9 mouse cellular contexts compared by ENCODE assay signal in the genomic region with DNA sequence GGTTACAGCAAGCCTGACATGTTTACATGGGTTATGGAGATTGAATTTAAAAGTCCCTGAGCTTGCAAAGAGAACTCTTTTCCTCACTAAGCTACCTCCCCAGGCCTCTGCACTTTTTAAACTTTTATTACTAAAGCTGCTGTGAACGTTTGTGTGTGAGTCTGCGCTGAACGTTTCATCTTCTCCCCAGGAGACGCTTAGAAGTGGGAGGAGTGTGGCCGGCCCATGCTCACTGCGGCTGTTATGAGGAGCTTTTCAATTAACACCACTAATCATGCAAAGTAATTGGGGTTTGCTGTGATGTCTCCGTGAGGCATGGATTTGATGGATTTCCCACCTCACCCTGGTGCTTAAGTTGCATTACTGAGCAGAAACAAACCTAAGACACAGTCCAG. TPM values are rescaled to one million over a fixed set of nuclear protein-coding genes. Genes with fewer than 3 reads are reported as not detected.
A peak's percentile ranks its signal among the peaks of the same experiment; 100 is the strongest.
DNase-seq lines count a peak whose midpoint lies in the region; ATAC-seq and TF ChIP-seq lines count a peak whose summit lies in the region.
"Had no signal": no experiment of that assay in that cellular context is flagged by ENCODE, and none has a peak within 500 bp of the region (broad histone marks: within the 10 kb centered on the region; RNA-seq: fewer than 3 reads in every experiment).

No protein-coding gene starts in this region.

- 48% methylated on average over 7 of the region's 7 CpGs for WGBS in embryonic facial prominence, embryonic 12.5 days
- 55% methylated on average over 7 of the region's 7 CpGs for whole genome bisulfite sequencing in embryonic facial prominence, embryonic 10.5 days
- WGBS in kidney, postnatal 0 days = 11% methylated on average over 7 of the region's 7 CpGs
- WGBS in forebrain, embryonic 15.5 days = 15% methylated on average over 7 of the region's 7 CpGs
- 37% methylated on average over 7 of the region's 7 CpGs for WGBS in midbrain, embryonic 16.5 days

- H3K9me3 ChIP-seq in embryonic facial prominence, embryonic 12.5 days = no peaks in the 10 kb centered on the region
- no peaks in the 10 kb centered on the region for H3K9me3 ChIP-seq in embryonic facial prominence, embryonic 10.5 days
- H3K9me3 ChIP-seq in kidney, postnatal 0 days (replicated peaks; ENCODE audit: low read length) = no peaks in the 10 kb centered on the region
- H3K9me3 ChIP-seq in forebrain, embryonic 15.5 days = no peaks in the 10 kb centered on the region
- no peaks in the 10 kb centered on the region for H3K9me3 ChIP-seq in midbrain, embryonic 16.5 days (replicated peaks; ENCODE audit: control insufficient read depth, low read length, poor library complexity, severe bottlenecking)

- H3K4me3 ChIP-seq in embryonic facial prominence, embryonic 12.5 days = no peak overlapping the region
- H3K4me3 ChIP-seq in embryonic facial prominence, embryonic 10.5 days = no peak overlapping the region
- no peak overlapping the region for H3K4me3 ChIP-seq in kidney, postnatal 0 days (replicated peaks; ENCODE audit: low read depth, low read length)
- no peak overlapping the region for H3K4me3 ChIP-seq in forebrain, embryonic 15.5 days
- no peak overlapping the region for H3K4me3 ChIP-seq in midbrain, embryonic 16.5 days (ENCODE audit: low read depth, low read length)

- no peak for DNase-seq in embryonic facial prominence, embryonic 10.5 days (ENCODE audit: low spot score)
- DNase-seq in kidney, postnatal 0 days (ENCODE audit: low spot score) = no peak
- no peak for DNase-seq in kidney, postnatal 4 days
- no peak for DNase-seq in cerebellum, adult 18-20 months
- no peak for DNase-seq in cerebellum, postnatal 4 days (ENCODE audit: low spot score in 2 of 2)

- no peak for ATAC-seq in embryonic facial prominence, embryonic 12.5 days (ENCODE audit: insufficient number of reproducible peaks, insufficient read depth, low FRiP score, low TSS enrichment)
- ATAC-seq in kidney, postnatal 0 days (replicated peaks; ENCODE audit: low FRiP score, low read depth) = no peak
- ATAC-seq in forebrain, embryonic 15.5 days (replicated peaks) = no peak
- no peak for ATAC-seq in midbrain, embryonic 16.5 days

- no peak for TF ChIP-seq CTCF in kidney, postnatal 0 days (IDR thresholded peaks at IDR 0.05; ENCODE audit: low read depth)

- no peak overlapping the region for H3K9ac ChIP-seq in embryonic facial prominence, embryonic 12.5 days
- no peak overlapping the region for H3K9ac ChIP-seq in kidney, postnatal 0 days (ENCODE audit: low read depth, low read length)
- no peak overlapping the region for H3K9ac ChIP-seq in forebrain, embryonic 15.5 days (replicated peaks)
- H3K9ac ChIP-seq in midbrain, embryonic 16.5 days (ENCODE audit: low read depth, low read length) = no peak overlapping the region

- no peaks in the 10 kb centered on the region for H3K36me3 ChIP-seq in embryonic facial prominence, embryonic 12.5 days
- H3K36me3 ChIP-seq in embryonic facial prominence, embryonic 10.5 days (replicated peaks) = no peaks in the 10 kb centered on the region
- H3K36me3 ChIP-seq in kidney, postnatal 0 days (ENCODE audit: insufficient read depth, low read length) = no peaks in the 10 kb centered on the region
- H3K36me3 ChIP-seq in forebrain, embryonic 15.5 days = no peaks in the 10 kb centered on the region
- no peaks in the 10 kb centered on the region for H3K36me3 ChIP-seq in midbrain, embryonic 16.5 days (ENCODE audit: control insufficient read depth, insufficient read depth, low read length)

- H3K27ac ChIP-seq in embryonic facial prominence, embryonic 12.5 days = no peak overlapping the region
- H3K27ac ChIP-seq in embryonic facial prominence, embryonic 10.5 days (replicated peaks) = no peak overlapping the region
- H3K27ac ChIP-seq in kidney, postnatal 0 days = no peak overlapping the region
- no peak overlapping the region for H3K27ac ChIP-seq in forebrain, embryonic 15.5 days (replicated peaks)
- no peak overlapping the region for H3K27ac ChIP-seq in midbrain, embryonic 16.5 days (ENCODE audit: low read length)

- H3K4me2 ChIP-seq in embryonic facial prominence, embryonic 12.5 days (replicated peaks) = peak overlapping the region; percentile 47
- peak overlapping the region; percentile 64 for H3K4me2 ChIP-seq in kidney, postnatal 0 days (ENCODE audit: low read length)
- H3K4me2 ChIP-seq in forebrain, embryonic 15.5 days (replicated peaks) = peak overlapping the region; percentile 50; the same call in 1 of the 2 replicates
- peak overlapping the region; percentile 0; the same call in 1 of the 2 replicates for H3K4me2 ChIP-seq in midbrain, embryonic 16.5 days (ENCODE audit: low read length)

- H3K27me3 ChIP-seq in embryonic facial prominence, embryonic 12.5 days = no peaks in the 10 kb centered on the region
- no peaks in the 10 kb centered on the region for H3K27me3 ChIP-seq in embryonic facial prominence, embryonic 10.5 days (replicated peaks; ENCODE audit: low read depth, poor library complexity, severe bottlenecking)
- no peaks in the 10 kb centered on the region for H3K27me3 ChIP-seq in kidney, postnatal 0 days (ENCODE audit: insufficient read depth, low read length)
- H3K27me3 ChIP-seq in forebrain, embryonic 15.5 days = no peaks in the 10 kb centered on the region
- H3K27me3 ChIP-seq in midbrain, embryonic 16.5 days (ENCODE audit: control insufficient read depth, insufficient read depth, low read depth, low read length) = no peaks in the 10 kb centered on the region

- H3K4me1 ChIP-seq in embryonic facial prominence, embryonic 12.5 days = peaks cover 6% of the 10 kb centered on the region; the same call in 1 of the 2 replicates
- peaks cover 13% of the 10 kb centered on the region for H3K4me1 ChIP-seq in embryonic facial prominence, embryonic 10.5 days
- H3K4me1 ChIP-seq in kidney, postnatal 0 days (replicated peaks; ENCODE audit: insufficient read depth, low read length) = 0 out of 2 replicates have a peak, but pooled peaks cover 3% of the 10 kb centered on the region
- H3K4me1 ChIP-seq in forebrain, embryonic 15.5 days = peaks cover 9% of the 10 kb centered on the region; the same call in 1 of the 2 replicates
- H3K4me1 ChIP-seq in midbrain, embryonic 16.5 days (ENCODE audit: control insufficient read depth, insufficient read depth, low read length) = peaks cover 7% of the 10 kb centered on the region; the same call in 1 of the 2 replicates

RNA-seq across cellular contexts. Expression of a gene that starts 22.5 kb away (rescaled TPM):
- not detected in 2 replicates for polyA plus RNA-seq in embryonic facial prominence, embryonic 12.5 days (2016; fragmentation: Nextera tagmentation; extraction: Ambion mirVana)
- not detected in 2 replicates for polyA plus RNA-seq in embryonic facial prominence, embryonic 10.5 days (2016; fragmentation: Nextera tagmentation; extraction: Ambion mirVana)
- polyA plus RNA-seq in kidney, postnatal 0 days (2015; fragmentation: Nextera tagmentation; extraction: Ambion mirVana) = not detected in 2 replicates
- not detected in 2 replicates for polyA plus RNA-seq in forebrain, embryonic 15.5 days (2015; fragmentation: Nextera tagmentation; extraction: Ambion mirVana)
- not detected in 2 replicates for polyA plus RNA-seq in midbrain, embryonic 16.5 days (2015; fragmentation: Nextera tagmentation; extraction: Ambion mirVana)
- polyA plus RNA-seq: embryonic facial prominence, embryonic 11.5 days had no signal

RNA-seq across cellular contexts. Expression of a gene that starts 27.2 kb away (rescaled TPM):
- 3.2 and 5.2 TPM in 2 replicates for polyA plus RNA-seq in embryonic facial prominence, embryonic 12.5 days (2016; fragmentation: Nextera tagmentation; extraction: Ambion mirVana)
- polyA plus RNA-seq in embryonic facial prominence, embryonic 10.5 days (2016; fragmentation: Nextera tagmentation; extraction: Ambion mirVana) = 1.1 and 2.7 TPM in 2 replicates
- polyA plus RNA-seq in kidney, postnatal 0 days (2015; fragmentation: Nextera tagmentation; extraction: Ambion mirVana) = 0.36 and 0.47 TPM in 2 replicates
- polyA plus RNA-seq in forebrain, embryonic 15.5 days (2015; fragmentation: Nextera tagmentation; extraction: Ambion mirVana) = 0.24 and 0.47 TPM in 2 replicates
- 0.63 and 0.70 TPM in 2 replicates for polyA plus RNA-seq in midbrain, embryonic 16.5 days (2015; fragmentation: Nextera tagmentation; extraction: Ambion mirVana)

RNA-seq across cellular contexts. Expression of a gene that starts 34.4 kb away (rescaled TPM):
- not detected in 2 replicates for polyA plus RNA-seq in embryonic facial prominence, embryonic 12.5 days (2016; fragmentation: Nextera tagmentation; extraction: Ambion mirVana)
- polyA plus RNA-seq in embryonic facial prominence, embryonic 10.5 days (2016; fragmentation: Nextera tagmentation; extraction: Ambion mirVana) = not detected in 2 replicates
- polyA plus RNA-seq in kidney, postnatal 0 days (2015; fragmentation: Nextera tagmentation; extraction: Ambion mirVana) = not detected in 2 replicates
- polyA plus RNA-seq in forebrain, embryonic 15.5 days (2015; fragmentation: Nextera tagmentation; extraction: Ambion mirVana) = not detected in 2 replicates
- not detected in 2 replicates for polyA plus RNA-seq in midbrain, embryonic 16.5 days (2015; fragmentation: Nextera tagmentation; extraction: Ambion mirVana)
- polyA plus RNA-seq: embryonic facial prominence, embryonic 11.5 days had no signal

Comparison
In these comparisons a context has a peak if more than half of its experiments do, and no peak if none do; other contexts are left out.
1. H3K4me2 ChIP-seq: peak in every context shown above with its lines; median percentile 64 in kidney, postnatal 0 days; 50 in forebrain, embryonic 15.5 days; 47 in embryonic facial prominence, embryonic 12.5 days; 0 in midbrain, embryonic 16.5 days.